Mouse (Mus musculus): Measurements from ENCODE around the gene Eif5. TPM values are rescaled to one million over a fixed set of nuclear protein-coding genes. Genes with fewer than 3 reads are reported as not detected.

The Eif5 gene
- total RNA-seq, 2 experiments from 2014 or later: 265 to 276 TPM

Other genes starting within 250 kb of the Eif5 start
- gene Cdc42bpb, start 160.3 kb upstream of the Eif5 start, total RNA-seq (2021): 100 to 1,000 TPM; 167 to 169 TPM
- 1 to 10 TPM; 2.6 to 3.0 TPM for gene Lbhd2, start 131.2 kb upstream of the Eif5 start, total RNA-seq (2021)
- gene Exoc3l4, start 121.0 kb upstream of the Eif5 start, total RNA-seq (2021): 1 to 10 TPM; 1.1 to 1.7 TPM
- under 1 TPM; 0.61 to 0.81 TPM for gene Tnfaip2, start 95.5 kb upstream of the Eif5 start, total RNA-seq (2021)
- 1 to 10 TPM; 4.0 TPM for gene Gm266, start 52.2 kb upstream of the Eif5 start, total RNA-seq (2021)
- 100 to 1,000 TPM; 132 to 137 TPM for gene Mark3, start 36.5 kb downstream of the Eif5 start, total RNA-seq (2021)
- gene Ckb, start 134.3 kb downstream of the Eif5 start, total RNA-seq (2021): 1,000 to 10,000 TPM in 1 of 2 experiments, 100 to 1,000 TPM in 1; 966 to 1,046 TPM
- gene Trmt61a, start 140.1 kb downstream of the Eif5 start, total RNA-seq (2021): 10 to 100 TPM; 19.2 to 19.5 TPM
- gene Bag5, start 175.2 kb downstream of the Eif5 start, total RNA-seq (2021): 10 to 100 TPM; 40.6 to 43.2 TPM
- 10 to 100 TPM; 37.9 to 38.6 TPM for gene Apopt1, start 175.2 kb downstream of the Eif5 start, total RNA-seq (2021)
- gene Klc1, start 220.8 kb downstream of the Eif5 start, total RNA-seq (2021): 100 to 1,000 TPM; 901 to 907 TPM